Mouse (Mus musculus) hindbrain, embryonic 12.5 days (tissue): Measurements from ENCODE around the gene Olfr5. TPM values are rescaled to one million over a fixed set of nuclear protein-coding genes. Genes with fewer than 3 reads are reported as not detected.

Source experiments
- ATAC-seq: fragments of 200-750 bp; cut with Nextera tagmentation; 2 replicates; pipeline ENCODE4 v1.8.0; 2017; ENCODE audit warnings: moderate TSS enrichment; ENCODE audit not compliant: low FRiP score
- H3K27ac ChIP-seq: fragments of 300-500 bp; sonication (generic); 2 replicates; pipeline ENCODE4 v1.5.1; 2016; ENCODE audit warnings: mild to moderate bottlenecking
- H3K27me3 ChIP-seq: fragments of 300-500 bp; sonication (generic); 2 replicates; pipeline ENCODE4 v1.6.1; 2016; ENCODE audit warnings: mild to moderate bottlenecking
- H3K36me3 ChIP-seq: fragments of 300-500 bp; sonication (generic); 2 replicates; pipeline ENCODE4 v1.6.1; 2016; ENCODE audit warnings: mild to moderate bottlenecking
- H3K4me1 ChIP-seq: fragments of 300-500 bp; sonication (generic); 2 replicates; pipeline ENCODE4 v1.6.1; 2016
- H3K4me2 ChIP-seq: fragments of 300-500 bp; sonication (generic); replicated peaks from 2 replicates; pipeline ENCODE4 v1.6.1; 2016; ENCODE audit warnings: mild to moderate bottlenecking
- H3K4me3 ChIP-seq: fragments of 300-500 bp; sonication (generic); 2 replicates; pipeline ENCODE4 v1.5.1; 2016; ENCODE audit warnings: mild to moderate bottlenecking
- H3K9ac ChIP-seq: fragments of 300-500 bp; sonication (generic); 2 replicates; pipeline ENCODE4 v1.6.1; 2016; ENCODE audit warnings: mild to moderate bottlenecking, moderate library complexity
- H3K9me3 ChIP-seq: fragments of 300-500 bp; sonication (generic); replicated peaks from 2 replicates; pipeline ENCODE4 v1.6.1; 2016; ENCODE audit warnings: mild to moderate bottlenecking
- WGBS: fragments of 180-500 bp; shearing (Covaris S2); methylation state at CpG from one replicate; pipeline ENCODE4 v1.1.7; 2016; 5-methylcytosine and 5-hydroxymethylcytosine counted together
- polyA plus RNA-seq: library from polyadenylated mRNA; unstranded; fragments of >200 nt; fragmentation: Nextera tagmentation; extraction: Ambion mirVana; gene quantifications from 2 replicates; pipeline ENCODE4 v1.2.1, GENCODE M21; 2016

Olfr5 gene
- polyA plus RNA-seq, 1 experiment from 2014 or later, result not detected

- H3K9me3 ChIP-seq, result peaks cover 8% of the 10 kb centered on the region; the same call in 1 of the 2 replicates
- H3K4me2 ChIP-seq, result no peak within 1 kb of the TSS
- no peak for ATAC-seq
- no peaks in the 10 kb centered on the region for H3K36me3 ChIP-seq
- H3K9ac ChIP-seq, result no peak within 1 kb of the TSS
- no peak within 1 kb of the TSS for H3K27ac ChIP-seq
- no peaks in the 10 kb centered on the region for H3K27me3 ChIP-seq
- WGBS, result 79% methylated on average over 3 of the region's 3 CpGs
- no peak within 1 kb of the TSS for H3K4me3 ChIP-seq
- H3K4me1 ChIP-seq, result peaks cover 14% of the 10 kb centered on the region
Measured at GRCm38 (mm10) chr7:6438388-6438787, 48.4 kb downstream of the Olfr5 start, which contains the start of gene Olfr1344. Gene Olfr1344 (plus strand): TSS chr7:6438688.

GRCm38 (mm10) chr7:6430342-6430741 lies 56.4 kb downstream of the Olfr5 start:
- Histone ChIP-seq H3K4me3 (no peak overlapping the region), H3K27ac (no peak overlapping the region), H3K4me1 (peaks cover 8% of the 10 kb centered on the region; the same call in 1 of the 2 replicates), H3K4me2 (no peak overlapping the region), H3K9ac (no peak overlapping the region), H3K36me3 (no peaks in the 10 kb centered on the region), H3K9me3 (peaks cover 5% of the 10 kb centered on the region; the same call in 1 of the 2 replicates), H3K27me3 (no peaks in the 10 kb centered on the region)
- 40% methylated on average over 2 of the region's 2 CpGs for WGBS
- no peak for ATAC-seq

DNA sequence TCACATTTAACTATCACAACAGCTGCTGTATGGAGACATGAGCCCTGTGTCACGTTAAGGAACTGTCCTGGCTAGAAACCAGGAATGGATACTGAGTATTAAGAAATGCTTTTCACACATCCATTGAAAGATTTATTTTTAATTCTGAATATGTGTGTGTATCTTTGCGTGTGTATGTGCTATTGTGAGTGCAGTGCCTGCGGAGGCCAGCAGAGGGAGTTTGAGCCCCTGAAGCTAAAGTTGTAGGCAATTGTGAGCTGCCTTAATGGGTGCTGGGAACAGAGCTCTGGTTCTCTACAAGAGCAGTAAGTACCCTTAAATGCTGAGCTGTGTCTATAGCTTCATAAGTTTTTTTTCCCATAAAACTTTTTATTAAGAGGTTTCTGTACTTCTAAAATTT lies 57.4 kb downstream of the Olfr5 start:
- 91% methylated on average over 3 of the region's 3 CpGs for WGBS
- peaks cover 5% of the 10 kb centered on the region; the same call in 1 of the 2 replicates for H3K9me3 ChIP-seq
- no peak overlapping the region for H3K4me3 ChIP-seq
- no peak overlapping the region for H3K4me2 ChIP-seq
- no peak for ATAC-seq
- H3K27ac ChIP-seq, result no peak overlapping the region
- H3K9ac ChIP-seq, result no peak overlapping the region
- 0 out of 2 replicates have a peak, but pooled peaks cover 3% of the 10 kb centered on the region for H3K4me1 ChIP-seq
- H3K36me3 ChIP-seq, result no peaks in the 10 kb centered on the region
- no peaks in the 10 kb centered on the region for H3K27me3 ChIP-seq

Other genes starting within 250 kb of the Olfr5 start
- gene Epp13, start 234.2 kb downstream of the Olfr5 start, polyA plus RNA-seq, result not detected in 2 replicates
- gene Zfp667, start 200.4 kb downstream of the Olfr5 start, polyA plus RNA-seq, result 15.5 and 19.7 TPM in 2 replicates
- gene Zfp583, start 155.7 kb downstream of the Olfr5 start, polyA plus RNA-seq, result 10.8 and 12.1 TPM in 2 replicates
- 4.8 and 5.4 TPM in 2 replicates for gene Gm3854, start 143.2 kb downstream of the Olfr5 start, polyA plus RNA-seq
- gene Zfp78, start 123.7 kb downstream of the Olfr5 start, polyA plus RNA-seq, result 2.8 and 3.0 TPM in 2 replicates
- gene Zfp28, start 103.6 kb downstream of the Olfr5 start, polyA plus RNA-seq, result 15.9 and 16.4 TPM in 2 replicates
- 1.5 TPM in 2 replicates for gene Smim17, start 88.2 kb downstream of the Olfr5 start, polyA plus RNA-seq
- not detected in 2 replicates for gene Gm20715, start 76.7 kb downstream of the Olfr5 start, polyA plus RNA-seq
- gene Olfr1344, start 48.3 kb downstream of the Olfr5 start, polyA plus RNA-seq, result not detected in 2 replicates
- not detected in 2 replicates for gene Olfr1336, start 30.8 kb downstream of the Olfr5 start, polyA plus RNA-seq
- not detected in 2 replicates for gene Olfr1346, start 19.8 kb downstream of the Olfr5 start, polyA plus RNA-seq
- not detected in 2 replicates for gene Olfr1347, start 12.8 kb upstream of the Olfr5 start, polyA plus RNA-seq
- gene Olfr1348, start 21.8 kb upstream of the Olfr5 start, polyA plus RNA-seq, result not detected in 2 replicates
- not detected in 2 replicates for gene Olfr1349, start 36.0 kb upstream of the Olfr5 start, polyA plus RNA-seq
- not detected in 2 replicates for gene Olfr1350, start 77.9 kb upstream of the Olfr5 start, polyA plus RNA-seq
- gene Zim1, start 209.5 kb upstream of the Olfr5 start, polyA plus RNA-seq, result 2.3 and 3.0 TPM in 2 replicates
- 175 and 205 TPM in 2 replicates for gene Peg3, start 243.5 kb upstream of the Olfr5 start, polyA plus RNA-seq
- gene Usp29, start 243.6 kb upstream of the Olfr5 start, polyA plus RNA-seq, result 20.3 and 22.8 TPM in 2 replicates